Mouse (Mus musculus): ENCODE data around the gene Mtx1. TPM values are rescaled to one million over a fixed set of nuclear protein-coding genes. Genes with fewer than 3 reads are reported as not detected.
A peak's percentile ranks its signal among the peaks of the same experiment; 100 is the strongest.

Gene Mtx1
- total and polyA plus RNA-seq, 2 experiments from 2014 or later = 108 to 176 TPM

DNA sequence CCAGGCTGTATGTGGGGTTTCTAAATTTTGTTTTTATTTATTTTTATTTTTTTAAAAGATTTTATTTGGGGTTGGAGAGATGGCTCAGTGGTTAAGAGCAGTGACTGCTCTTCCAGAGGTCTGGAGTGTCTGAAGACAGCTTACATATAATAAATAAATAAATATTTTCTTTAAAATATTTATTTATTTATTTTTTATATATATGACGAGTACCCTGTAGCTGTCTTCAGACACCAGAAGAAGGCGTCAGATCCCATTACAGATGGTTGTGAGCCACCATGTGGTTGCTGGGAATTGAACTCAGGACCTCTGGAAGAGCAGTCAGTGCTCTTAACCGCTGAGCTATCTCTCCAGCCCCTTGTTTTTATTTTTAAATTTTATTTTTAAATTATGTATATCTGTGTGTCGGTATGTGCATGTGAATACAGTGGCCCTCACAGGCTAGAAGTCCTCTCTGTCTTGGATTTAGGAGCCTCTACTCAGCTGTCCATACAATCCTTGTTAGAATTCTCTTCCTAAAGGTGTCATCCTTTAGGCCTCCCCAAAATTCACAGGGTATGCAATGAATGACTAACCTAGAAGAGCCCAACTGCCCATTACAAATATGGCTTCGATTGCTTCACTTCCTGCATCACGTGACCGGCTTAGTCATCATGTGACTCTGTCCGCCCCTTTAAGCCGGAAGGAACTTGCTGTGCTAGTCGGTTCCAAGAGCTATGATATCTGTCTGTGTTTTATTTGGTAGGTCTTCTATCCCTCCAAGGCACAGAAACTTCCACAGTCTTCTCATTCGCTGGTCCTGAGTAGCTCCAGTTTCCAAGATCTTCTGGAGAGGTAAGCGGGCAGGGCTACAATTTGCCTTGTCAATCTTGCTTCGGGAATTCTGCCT lies 24.4 kb downstream of the Mtx1 start, which contains the start of gene Gba:
TSS of gene Gba (plus strand) at position 676 of the 889 bp plus-strand sequence.
- Histone ChIP-seq H3K9ac (replicated peaks; ENCODE audit: low read length, poor library complexity, severe bottlenecking) (peak within 1 kb of the TSS; percentile 72), H3K27ac (ENCODE audit: low read depth, low read length) (peak within 1 kb of the TSS; percentile 72), H3K4me3 (ENCODE audit: low read depth, low read length) (peak within 1 kb of the TSS; percentile 50), H3K27me3 (ENCODE audit: insufficient read depth, low read length) (no peaks in the 10 kb centered on the region), H3K9me3 (ENCODE audit: low read length) (no peaks in the 10 kb centered on the region), H3K4me1 (ENCODE audit: insufficient read depth, low read length) (peaks cover 4% of the 10 kb centered on the region; the same call in 1 of the 2 replicates), H3K4me2 (ENCODE audit: low read depth, low read length, poor library complexity, severe bottlenecking) (peak within 1 kb of the TSS; percentile 74), H3K36me3 (ENCODE audit: insufficient read depth, low read length) (peaks cover 20% of the 10 kb centered on the region)
- TF ChIP-seq CTCF (IDR thresholded peaks at IDR 0.05) = no peak
- 23% methylated on average over 13 of the region's 13 CpGs for WGBS
- DNase-seq (ENCODE audit: low spot score) = peak; percentile 96
- peak; percentile 83 for ATAC-seq (ENCODE audit: low FRiP score)

DNA sequence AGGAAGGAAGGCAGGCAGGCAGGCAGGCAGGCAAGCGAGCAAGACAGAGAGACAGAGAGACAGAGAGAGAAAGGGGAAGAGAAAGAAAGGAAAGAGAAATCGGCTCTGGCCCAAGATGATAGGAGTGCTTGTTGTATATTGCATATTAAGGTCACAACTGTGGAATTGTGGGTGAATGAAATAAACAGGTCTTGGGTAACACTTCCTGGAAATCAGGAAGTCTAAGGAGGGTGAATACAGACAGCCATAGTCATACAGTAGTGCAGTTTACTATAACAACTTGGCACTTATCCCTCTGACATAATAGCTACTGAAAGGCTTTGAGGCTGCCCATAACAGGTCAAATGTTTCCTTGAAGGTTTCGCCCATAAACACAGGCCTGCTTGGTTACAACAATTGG lies 27.0 kb downstream of the Mtx1 start:
- no peak for TF ChIP-seq CTCF (IDR thresholded peaks at IDR 0.05)
- H3K4me1 ChIP-seq (ENCODE audit: insufficient read depth, low read length) = peaks cover 4% of the 10 kb centered on the region; the same call in 1 of the 2 replicates
- no peak overlapping the region for H3K4me2 ChIP-seq (ENCODE audit: low read depth, low read length, poor library complexity, severe bottlenecking)
- no peak overlapping the region for H3K27ac ChIP-seq (ENCODE audit: low read depth, low read length)
- no peak overlapping the region for H3K4me3 ChIP-seq (ENCODE audit: low read depth, low read length)
- no peaks in the 10 kb centered on the region for H3K27me3 ChIP-seq (ENCODE audit: insufficient read depth, low read length)
- no peaks in the 10 kb centered on the region for H3K9me3 ChIP-seq (ENCODE audit: low read length)
- no peaks in the 10 kb centered on the region for H3K36me3 ChIP-seq (ENCODE audit: insufficient read depth, low read length)
- DNase-seq (ENCODE audit: low spot score) = no peak
- H3K9ac ChIP-seq (replicated peaks; ENCODE audit: low read length, poor library complexity, severe bottlenecking) = no peak overlapping the region
- ATAC-seq (ENCODE audit: low FRiP score) = no peak
- WGBS = 72% methylated on average over 3 of the region's 3 CpGs

GRCm38 (mm10) chr3:89195979-89196877 lies 30.7 kb downstream of the Mtx1 start:
- ATAC-seq (ENCODE audit: low FRiP score) (peak; percentile 92), DNase-seq (ENCODE audit: low spot score) (peak; percentile 91)
- Histone ChIP-seq H3K9ac (replicated peaks; ENCODE audit: low read length, poor library complexity, severe bottlenecking) (peak overlapping the region; percentile 48), H3K27me3 (ENCODE audit: insufficient read depth, low read length) (no peaks in the 10 kb centered on the region), H3K36me3 (ENCODE audit: insufficient read depth, low read length) (no peaks in the 10 kb centered on the region), H3K27ac (ENCODE audit: low read depth, low read length) (peak overlapping the region; percentile 55; the same call in 1 of the 2 replicates), H3K4me2 (ENCODE audit: low read depth, low read length, poor library complexity, severe bottlenecking) (peak overlapping the region; percentile 47), H3K9me3 (ENCODE audit: low read length) (no peaks in the 10 kb centered on the region), H3K4me1 (ENCODE audit: insufficient read depth, low read length) (no peaks in the 10 kb centered on the region), H3K4me3 (ENCODE audit: low read depth, low read length) (peak overlapping the region; percentile 28)
- WGBS = 5% methylated on average over 32 of the region's 33 CpGs
- peak; percentile 65 for TF ChIP-seq CTCF (IDR thresholded peaks at IDR 0.05)

GRCm38 (mm10) chr3:89193853-89194252 lies 33.0 kb downstream of the Mtx1 start:
- Histone ChIP-seq H3K4me2 (ENCODE audit: low read depth, low read length, poor library complexity, severe bottlenecking) (no peak overlapping the region), H3K4me1 (ENCODE audit: insufficient read depth, low read length) (no peaks in the 10 kb centered on the region), H3K9ac (replicated peaks; ENCODE audit: low read length, poor library complexity, severe bottlenecking) (no peak overlapping the region), H3K4me3 (ENCODE audit: low read depth, low read length) (no peak overlapping the region), H3K27ac (ENCODE audit: low read depth, low read length) (no peak overlapping the region), H3K36me3 (ENCODE audit: insufficient read depth, low read length) (0 out of 2 replicates have a peak, but pooled peaks cover 2% of the 10 kb centered on the region), H3K27me3 (ENCODE audit: insufficient read depth, low read length) (no peaks in the 10 kb centered on the region), H3K9me3 (ENCODE audit: low read length) (no peaks in the 10 kb centered on the region)
- WGBS = 91% methylated on average over 2 of the region's 2 CpGs
- TF ChIP-seq CTCF (IDR thresholded peaks at IDR 0.05) = peak; percentile 57
- ATAC-seq (ENCODE audit: low FRiP score) (no peak), DNase-seq (ENCODE audit: low spot score) (no peak)

DNA sequence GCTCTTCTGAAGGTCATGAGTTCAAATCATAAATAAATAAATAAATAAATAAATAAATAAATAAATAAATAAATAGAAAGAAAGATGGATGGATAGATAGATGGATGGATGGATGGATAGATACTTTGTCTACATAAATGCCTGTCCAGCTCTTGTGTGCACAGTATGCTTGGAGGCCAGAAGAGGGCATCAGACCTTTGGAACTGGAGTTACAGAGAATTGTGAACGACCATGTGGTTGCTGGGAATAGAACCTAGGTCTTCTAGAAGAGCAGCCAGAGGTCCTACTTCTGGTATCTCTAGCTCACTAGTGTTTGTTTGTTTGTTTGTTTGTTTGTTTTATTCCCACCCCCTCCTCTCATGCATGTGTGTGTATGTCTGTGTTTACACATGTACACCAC lies 33.5 kb downstream of the Mtx1 start:
- peak; percentile 39 for TF ChIP-seq CTCF (IDR thresholded peaks at IDR 0.05)
- Histone ChIP-seq H3K4me1 (ENCODE audit: insufficient read depth, low read length) (no peaks in the 10 kb centered on the region), H3K4me3 (ENCODE audit: low read depth, low read length) (no peak overlapping the region), H3K36me3 (ENCODE audit: insufficient read depth, low read length) (peaks cover 7% of the 10 kb centered on the region; the same call in 1 of the 2 replicates), H3K27ac (ENCODE audit: low read depth, low read length) (no peak overlapping the region), H3K9me3 (ENCODE audit: low read length) (no peaks in the 10 kb centered on the region), H3K9ac (replicated peaks; ENCODE audit: low read length, poor library complexity, severe bottlenecking) (no peak overlapping the region), H3K4me2 (ENCODE audit: low read depth, low read length, poor library complexity, severe bottlenecking) (no peak overlapping the region), H3K27me3 (ENCODE audit: insufficient read depth, low read length) (no peaks in the 10 kb centered on the region)
- DNase-seq (ENCODE audit: low spot score) = no peak
- WGBS = 78% methylated on average over 1 of the region's 1 CpGs
- no peak for ATAC-seq (ENCODE audit: low FRiP score)
